Mouse (Mus musculus) neutrophil, adult 5-6 weeks (primary cell): ENCODE results near the gene Stpg1. TPM values are rescaled to one million over a fixed set of nuclear protein-coding genes. Genes with fewer than 3 reads are reported as not detected.

Source experiments
- ATAC-seq: fragments of 151-379, 151-347 bp; 2 replicates; pipeline ENCODE4 v1.8.0; 2017; ENCODE audit warnings: mild to moderate bottlenecking, moderate TSS enrichment; ENCODE audit not compliant: insufficient number of reproducible peaks, poor library complexity, low FRiP score, severe bottlenecking; ENCODE audit errors: extremely low read depth
- total RNA-seq: library from RNA; stranded (forward); fragments of 200-1000 nt; gene quantifications from 2 replicates; pipeline ENCODE4 v1.2.3, GENCODE M21; 2017

Stpg1 gene
- total RNA-seq, 1 experiment from 2014 or later = 0.47 TPM

DNA sequence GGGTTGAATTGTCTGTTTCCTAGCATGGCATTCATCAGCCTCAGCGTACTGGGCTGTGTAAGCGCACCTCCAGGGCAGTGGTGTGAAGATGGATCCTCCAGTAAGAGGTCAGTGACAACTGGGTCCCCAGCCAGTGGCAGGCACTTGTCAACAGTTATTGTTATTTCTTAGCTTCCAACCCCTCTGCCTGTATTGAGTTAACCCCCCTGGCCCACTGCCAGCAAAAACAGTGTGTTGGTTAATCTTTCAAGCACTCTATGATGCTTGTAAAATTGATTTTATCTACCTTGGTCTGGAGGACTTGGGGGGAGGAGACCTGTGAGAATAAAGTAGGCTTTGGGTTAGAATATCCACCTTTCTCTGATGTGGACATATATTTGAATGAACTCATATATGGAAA lies 49.7 kb downstream of the Stpg1 start:
- no peak for ATAC-seq

DNA sequence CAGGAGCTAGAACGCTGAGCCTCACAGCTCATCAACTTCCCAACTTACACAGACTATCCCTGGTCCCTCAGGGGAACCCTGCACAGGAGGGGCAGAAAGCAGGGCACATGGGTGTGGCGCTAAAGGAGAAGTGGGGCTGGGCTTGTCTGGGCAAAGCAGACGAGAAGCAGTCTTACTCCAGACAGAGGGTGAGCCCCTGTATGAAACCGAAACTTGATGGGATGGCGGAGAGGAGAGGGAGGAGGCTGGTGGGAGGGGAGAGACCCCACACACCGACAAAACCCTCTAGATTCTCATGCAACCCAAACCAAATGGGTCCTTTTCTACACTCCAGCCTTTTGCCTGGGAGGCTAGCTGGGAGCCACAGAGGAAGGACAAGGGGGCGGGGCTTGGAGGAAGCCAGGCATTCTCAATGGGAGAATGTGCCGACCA lies 50.5 kb downstream of the Stpg1 start:
- no peak for ATAC-seq

DNA sequence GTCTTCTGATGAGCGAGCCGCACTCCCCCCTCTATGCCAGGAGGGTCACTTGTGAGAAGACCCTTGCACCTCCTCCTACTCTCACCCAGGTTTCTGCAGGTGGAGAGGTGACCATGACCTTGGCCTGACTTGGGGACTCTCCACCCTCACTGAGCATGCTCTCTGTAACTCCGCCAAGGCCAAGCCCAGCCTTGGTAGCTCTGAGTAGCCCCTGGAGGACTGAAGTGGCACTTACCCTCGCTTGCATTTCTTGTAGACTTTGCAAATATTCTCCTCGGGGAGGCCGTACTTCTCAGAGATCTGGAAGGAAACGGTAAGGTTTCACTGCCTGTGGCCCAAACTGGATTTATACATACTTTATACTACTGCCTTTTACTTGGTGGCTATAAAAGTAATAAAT lies 51.4 kb downstream of the Stpg1 start:
- ATAC-seq = no peak

DNA sequence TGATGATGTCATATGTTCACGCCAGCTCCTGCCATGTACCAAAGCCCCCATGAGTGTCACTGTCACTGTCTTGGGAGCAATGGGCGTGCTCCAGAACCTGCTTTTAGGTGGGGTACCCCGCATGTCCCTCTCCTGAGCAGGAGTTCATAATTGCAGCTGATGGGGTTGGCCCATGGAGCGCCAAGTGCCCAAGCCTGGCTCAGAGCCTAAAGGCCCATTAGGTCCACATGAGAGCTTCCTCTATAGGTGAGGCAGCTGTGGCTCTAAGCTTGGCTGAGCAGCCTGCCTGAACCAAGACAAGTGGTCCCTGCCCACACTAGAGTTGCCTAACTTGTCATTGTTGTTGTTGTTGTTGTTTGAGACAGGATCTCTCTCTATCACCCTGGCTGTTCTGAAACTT lies 52.2 kb downstream of the Stpg1 start:
- ATAC-seq = no peak

DNA sequence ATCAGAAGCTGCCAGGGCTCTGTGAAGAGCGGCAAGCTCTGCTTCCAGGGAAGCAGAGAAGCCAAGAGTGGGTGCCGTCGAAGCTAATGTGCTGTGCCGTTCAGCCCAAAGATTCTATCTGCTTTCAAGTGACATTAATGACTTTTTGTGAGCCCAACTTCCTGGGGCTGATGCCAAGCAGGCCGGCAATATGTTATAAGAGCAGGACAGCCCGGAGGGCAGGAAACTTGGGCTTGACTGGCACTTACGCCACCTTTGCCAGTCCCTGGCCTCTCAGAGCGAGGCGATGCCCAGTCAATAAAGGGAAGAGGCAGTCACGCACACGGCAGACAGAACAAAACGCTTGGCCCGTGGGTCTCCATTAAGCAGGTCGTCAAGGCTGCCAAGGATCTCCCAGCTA lies 53.0 kb downstream of the Stpg1 start:
- ATAC-seq = no peak

DNA sequence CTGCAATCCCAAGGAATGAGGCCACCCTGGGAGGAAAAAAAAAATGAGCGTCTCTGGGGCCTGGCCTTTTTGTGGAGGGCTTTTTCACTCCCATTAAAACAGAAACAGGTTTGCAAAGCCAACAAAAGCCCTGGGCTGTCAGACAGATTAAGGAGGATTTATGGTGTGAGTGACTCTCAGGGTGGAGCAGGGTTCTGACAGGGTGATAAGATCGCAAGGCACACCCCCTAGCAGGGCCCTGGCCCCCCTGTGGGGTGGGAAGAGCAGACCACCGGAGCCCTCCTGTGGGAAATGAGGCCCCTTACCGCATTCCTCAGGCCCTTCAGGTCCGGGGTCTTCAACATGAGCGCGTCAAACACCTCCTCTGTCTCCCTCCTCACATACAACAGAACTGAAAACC lies 53.5 kb downstream of the Stpg1 start:
- ATAC-seq = no peak

DNA sequence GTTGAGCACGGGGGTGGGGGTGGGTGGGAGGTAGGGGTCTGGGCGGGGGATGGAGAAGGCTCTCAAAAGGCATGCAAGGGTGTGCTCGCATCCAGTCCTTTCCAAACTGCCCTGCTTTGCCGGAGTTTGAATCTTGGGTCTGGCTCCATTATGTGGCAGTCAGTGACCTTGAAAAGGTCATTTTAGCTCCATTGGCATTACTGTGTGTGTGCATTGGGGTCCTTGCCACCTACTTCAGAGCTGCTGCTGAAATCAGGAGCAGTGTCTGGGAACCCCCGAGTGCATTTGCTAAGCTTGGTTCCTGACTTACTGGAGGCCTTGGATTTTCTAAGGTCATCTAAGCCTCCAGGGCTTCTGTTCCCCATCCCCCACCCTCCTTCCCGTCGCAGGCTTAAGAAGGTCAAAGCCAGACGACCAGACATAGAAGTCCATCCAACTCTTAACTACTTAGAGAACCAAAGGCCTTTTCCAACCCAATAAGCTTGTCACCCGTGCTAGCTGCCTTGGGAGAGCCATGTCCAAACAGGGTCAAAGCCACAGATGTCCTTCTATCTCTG lies 54.0 kb downstream of the Stpg1 start:
- no peak for ATAC-seq

DNA sequence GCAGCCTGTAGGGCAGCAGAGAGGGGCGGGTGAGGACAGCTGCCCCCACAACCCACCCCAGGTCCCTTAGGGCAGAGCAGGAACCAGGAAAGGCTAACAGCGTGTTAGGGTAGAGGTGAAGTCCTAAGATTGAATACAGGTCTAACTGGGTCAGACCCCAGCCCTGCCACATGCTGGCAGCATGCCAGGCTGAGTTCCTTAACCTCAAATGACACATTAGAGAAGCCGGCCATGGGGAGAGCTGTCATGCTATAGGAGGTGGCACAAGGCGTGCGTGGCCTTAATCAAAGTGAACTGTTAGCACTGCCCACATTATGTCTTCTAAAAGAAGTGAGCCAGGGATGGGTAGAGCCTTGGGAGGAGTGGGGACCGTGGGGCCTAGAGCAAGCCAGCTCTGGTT lies 54.7 kb downstream of the Stpg1 start:
- ATAC-seq = no peak

DNA sequence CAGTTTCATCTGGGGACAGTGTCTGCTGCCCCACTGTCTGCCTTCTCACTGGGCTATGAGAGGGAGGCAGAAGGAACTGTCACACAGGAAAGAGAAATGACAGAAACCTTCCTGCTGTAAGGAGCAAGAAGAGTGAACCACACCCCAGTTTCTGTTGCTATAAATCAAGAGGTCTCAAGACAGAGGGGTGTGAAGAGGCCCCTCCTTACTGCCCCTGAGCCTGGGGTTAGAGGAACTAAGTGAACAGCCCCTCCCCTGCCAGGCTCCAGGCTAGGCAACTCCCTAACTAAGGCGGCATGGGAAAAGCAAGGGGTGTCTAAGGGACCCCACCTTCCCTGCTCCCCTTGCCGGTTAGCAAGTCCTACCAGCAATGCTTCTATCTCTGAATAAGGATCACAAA lies 69.2 kb downstream of the Stpg1 start:
- no peak for ATAC-seq

DNA sequence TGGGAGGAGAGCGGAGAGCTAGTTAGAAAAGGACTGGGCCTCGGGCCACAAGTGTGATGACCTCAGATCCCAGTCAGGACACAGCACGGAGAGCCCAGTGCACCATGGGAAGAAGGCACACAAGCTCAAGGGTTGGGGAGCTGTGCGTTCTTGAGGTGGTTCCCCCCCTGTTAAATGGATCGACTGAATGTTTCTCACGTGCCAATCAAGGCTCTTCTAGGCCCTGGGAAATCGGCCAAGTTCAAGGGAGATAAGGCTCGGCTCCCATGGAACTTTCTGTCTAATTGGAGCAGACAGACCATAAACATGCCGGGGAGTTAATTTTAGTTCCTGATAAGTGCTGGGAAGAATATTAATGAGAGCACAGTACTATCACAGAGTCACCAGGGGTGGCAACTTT lies 70.8 kb downstream of the Stpg1 start:
- ATAC-seq = no peak

DNA sequence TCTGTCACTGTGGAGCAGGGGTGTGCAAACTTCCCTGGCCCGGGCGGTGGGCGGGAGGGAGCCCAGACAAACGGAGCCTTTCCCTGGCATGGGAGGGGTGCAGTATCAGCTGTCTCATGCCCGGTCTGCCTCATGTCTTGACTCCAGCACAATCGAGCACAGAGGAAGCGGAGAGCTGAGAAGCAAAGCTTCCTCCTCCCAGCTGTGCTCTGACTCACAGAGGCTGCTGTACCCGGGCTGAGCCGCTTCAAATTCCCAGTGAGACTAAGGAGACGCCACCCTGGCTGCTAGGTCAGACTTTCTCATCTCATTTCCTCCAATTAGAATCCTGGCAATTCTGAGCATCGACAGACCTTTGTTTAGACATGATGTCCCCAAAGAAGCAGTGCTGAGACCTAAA lies 72.5 kb downstream of the Stpg1 start:
- no peak for ATAC-seq

DNA sequence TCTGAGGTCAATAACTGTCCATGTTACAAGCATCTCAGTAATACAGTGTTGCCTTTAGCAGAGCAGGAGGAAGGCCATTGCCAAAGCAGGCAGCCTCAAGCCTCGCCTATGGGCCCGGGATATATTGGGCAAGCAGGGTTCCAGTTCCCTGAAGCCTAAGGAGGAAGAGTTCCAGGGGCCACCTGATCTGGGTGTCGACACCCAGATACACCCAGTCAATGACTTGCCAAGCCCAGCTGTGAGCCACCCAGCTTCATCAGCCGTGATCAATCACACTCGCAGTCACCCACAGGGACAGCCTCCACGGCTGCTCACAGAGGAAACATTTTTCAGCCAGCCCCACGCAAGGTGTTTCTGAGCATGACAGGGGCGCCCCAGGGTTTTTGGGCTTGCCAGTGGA lies 72.9 kb downstream of the Stpg1 start:
- no peak for ATAC-seq

DNA sequence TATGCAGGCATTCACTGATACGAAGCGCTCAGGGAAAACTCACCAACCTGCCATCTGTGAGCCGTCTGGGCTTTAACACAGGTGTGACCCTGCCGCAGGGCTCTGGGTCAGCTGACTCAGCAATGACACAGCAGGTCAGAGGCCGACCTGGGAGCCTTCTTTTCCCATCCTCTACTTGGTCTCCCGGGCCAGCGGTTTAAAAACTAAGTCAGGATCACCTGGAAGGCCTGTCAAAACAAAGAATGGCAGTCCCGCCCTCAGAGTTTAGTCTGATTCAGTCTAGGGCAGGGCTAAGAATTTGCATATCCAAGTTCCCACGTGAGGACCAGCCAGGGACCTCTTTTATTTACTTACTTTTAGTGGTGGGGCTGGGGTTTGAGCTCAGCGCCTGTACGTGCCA lies 74.6 kb downstream of the Stpg1 start:
- no peak for ATAC-seq

DNA sequence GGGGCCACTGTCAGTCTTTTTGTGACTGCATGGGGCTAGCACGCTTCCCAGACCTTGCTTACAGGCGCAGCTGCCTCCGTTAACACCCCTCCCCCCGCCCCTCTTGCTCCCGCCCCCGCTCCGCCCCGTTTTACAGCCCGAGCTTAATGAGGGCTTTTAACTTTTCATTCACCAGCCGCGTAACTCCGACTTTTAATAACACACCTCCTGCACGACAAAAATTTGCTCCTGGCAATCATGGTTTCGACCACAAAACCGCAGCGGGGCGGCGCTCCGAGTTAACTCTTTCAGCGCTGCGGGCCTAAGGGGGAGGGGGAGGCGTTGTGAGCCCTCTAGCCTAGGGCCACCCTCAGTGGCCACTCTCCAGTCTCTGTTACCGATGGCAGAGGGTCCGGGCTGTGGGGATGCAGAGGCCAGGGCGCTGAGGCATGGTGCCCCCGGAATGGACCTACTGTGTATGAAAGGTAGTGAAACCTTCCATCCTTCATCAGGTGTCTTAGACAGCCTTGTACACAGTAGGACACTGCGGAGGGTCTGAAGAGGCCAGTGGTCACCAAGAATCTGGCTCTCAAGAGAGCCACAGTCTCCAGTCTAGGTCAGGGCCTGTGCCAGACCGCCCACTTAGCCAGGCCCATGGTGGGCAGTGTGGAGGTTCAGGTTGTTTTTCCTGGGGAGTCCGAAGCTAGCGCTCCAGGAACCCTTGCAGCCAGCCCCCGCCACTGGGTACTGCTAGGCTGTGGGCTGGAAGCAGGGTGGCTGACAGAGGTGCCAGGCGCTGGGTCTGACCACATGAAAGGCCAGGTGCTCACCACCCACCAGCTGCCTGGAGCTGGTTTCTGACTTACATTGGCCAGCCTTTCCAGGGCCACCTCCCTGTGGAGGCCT lies 75.8 kb downstream of the Stpg1 start:
- ATAC-seq = no peak

DNA sequence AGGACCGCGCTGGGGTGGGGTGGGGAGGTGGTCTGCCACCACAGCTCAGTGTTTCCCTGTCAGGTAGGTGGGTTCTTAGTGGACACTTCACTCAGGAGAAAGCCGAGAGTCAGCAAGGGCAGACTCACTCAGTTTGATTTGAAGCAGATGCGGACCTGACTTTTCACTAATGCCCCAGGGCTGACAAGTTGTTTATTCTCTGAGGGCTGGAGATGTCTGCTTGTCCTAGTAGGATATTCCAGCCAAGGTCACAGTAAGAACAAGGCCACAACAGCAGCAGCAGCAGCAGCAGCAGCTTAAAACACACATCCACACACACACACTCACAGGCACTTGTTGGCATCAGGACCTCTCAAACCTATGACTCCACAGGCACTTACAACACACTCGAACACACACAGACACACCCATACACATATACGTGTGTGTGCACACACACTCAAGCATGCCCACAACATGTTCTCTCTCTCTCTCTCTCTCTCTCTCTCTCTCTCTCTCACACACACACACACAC lies 76.5 kb downstream of the Stpg1 start:
- ATAC-seq = no peak

DNA sequence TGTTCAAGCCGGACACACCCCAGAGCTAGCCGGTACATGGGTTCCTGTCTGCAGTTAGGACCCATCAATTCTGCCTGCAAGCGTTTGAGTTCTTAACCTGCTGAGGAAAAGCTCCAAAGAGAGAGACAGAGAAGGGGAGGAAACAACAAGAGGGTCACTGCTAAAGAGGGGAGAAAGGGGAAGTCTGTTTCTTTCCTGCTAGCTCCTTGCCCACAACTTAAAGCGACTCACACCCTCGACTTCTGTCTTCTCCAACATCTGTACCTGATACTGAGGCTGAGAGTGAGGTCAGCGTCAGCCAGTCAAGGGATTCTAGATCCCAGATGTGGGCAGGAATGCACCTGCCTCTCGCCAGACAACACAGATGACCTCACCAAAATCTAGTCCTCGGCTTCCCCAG lies 77.7 kb downstream of the Stpg1 start:
- ATAC-seq = no peak

DNA sequence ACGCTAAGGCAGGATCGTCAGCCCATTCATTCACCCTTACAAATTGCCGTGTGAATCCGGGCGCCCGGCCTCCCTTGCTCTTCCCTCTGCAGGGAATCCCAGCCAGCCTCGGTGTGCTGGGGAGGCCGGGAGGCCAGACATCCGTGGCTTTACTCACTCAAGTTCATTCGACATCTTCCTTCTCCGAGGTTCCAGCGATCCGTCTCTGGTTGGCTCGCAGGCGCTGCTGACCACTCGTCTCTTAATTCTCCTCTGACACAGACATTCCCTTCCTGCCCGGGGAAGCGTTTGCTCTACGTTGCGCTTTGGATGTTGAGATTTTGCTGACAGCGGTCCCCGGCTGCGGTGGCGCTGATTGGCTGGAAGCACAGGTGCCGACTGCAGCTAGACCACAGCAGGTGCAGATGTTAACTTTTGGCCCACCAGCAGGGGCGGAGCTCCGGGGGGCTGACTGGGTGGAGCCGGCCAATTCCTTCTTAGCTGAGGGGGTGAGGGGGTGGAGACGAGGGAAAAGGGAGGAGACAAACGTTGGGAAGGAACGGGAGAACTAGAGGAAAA lies 78.7 kb downstream of the Stpg1 start, which contains the start of gene Grhl3:
Gene Grhl3 (minus strand): TSS at position 380 of the 558 bp plus-strand sequence.
- no peak for ATAC-seq

DNA sequence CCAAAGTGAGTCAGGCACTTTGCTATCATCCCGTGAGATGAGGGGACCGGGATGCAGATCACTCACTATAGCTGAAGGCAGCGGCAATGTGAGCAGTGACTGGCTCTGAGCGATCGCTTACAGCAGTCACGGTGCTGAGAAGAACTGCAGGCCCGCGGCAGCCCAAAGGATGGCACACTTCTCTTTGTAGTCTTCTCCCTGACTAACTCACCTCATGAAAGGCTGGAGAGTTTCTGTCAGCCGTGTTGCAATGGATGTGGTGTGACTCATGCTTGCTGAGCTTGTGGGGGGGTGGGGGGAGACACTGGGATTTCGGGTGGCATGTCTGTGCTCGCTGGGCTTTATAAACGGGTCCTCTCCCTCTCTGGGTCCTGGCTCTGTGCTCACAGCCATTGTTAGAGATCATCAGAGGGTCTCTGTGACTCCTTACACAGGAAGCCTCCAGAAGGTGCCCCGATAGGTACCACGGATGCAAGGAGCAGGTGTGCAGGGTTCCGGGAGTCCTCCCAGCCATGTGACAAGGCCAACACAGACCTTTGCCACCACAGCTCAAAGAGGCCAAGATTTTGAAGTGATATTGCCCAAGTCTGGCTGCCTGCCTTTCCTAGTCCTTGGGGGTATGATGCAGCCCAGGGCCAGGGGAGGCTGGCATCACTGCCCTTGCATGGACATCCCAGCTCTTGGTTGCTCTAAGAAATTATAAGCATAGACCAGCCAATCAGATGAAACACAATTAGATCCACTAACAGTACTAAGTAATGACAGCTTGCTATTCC lies 81.0 kb downstream of the Stpg1 start:
- no peak for ATAC-seq

DNA sequence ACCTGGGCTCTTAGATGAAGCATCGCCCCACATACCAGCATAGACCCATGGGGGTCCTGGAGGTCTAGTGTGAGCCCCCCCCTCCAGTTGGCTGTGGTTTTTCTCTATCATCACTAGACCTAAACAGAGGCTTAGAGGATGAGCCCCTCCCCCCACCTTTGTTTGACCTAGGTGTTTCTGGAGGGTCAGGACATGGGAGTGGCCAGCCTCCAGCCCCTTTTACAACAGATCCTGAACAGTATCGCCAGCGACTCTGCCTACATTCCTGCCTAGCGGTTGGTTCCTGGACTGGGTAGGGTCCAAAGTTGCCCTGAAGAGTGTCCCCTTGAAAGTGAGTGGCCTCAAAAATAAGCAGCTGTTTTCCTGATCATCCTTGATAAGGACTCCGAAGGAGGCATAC lies 83.9 kb downstream of the Stpg1 start:
- no peak for ATAC-seq
